Mouse (Mus musculus): ENCODE results near the gene Ssx2ip. TPM values are rescaled to one million over a fixed set of nuclear protein-coding genes. Genes with fewer than 3 reads are reported as not detected.

Gene Ssx2ip
- polyA plus RNA-seq, 1 experiment from 2014 or later = 22.4 TPM

DNA sequence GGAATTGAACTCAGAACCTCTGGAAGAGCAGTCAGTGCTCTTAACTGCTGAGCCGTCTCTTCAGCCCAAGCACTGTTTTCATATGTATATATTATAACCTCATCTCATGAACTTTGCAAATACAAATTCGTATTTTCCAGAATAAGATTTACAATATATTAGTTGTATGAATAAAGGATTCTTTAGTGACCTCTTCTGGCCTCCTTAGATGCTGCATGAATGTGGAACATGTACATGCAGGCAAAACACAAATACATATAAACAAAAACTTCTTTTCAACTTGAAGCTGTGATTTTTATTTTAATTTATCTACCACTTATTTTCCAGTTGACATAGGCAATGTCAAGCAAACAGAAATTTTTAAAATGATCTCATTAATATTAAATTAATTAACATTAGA lies 77.6 kb downstream of the Ssx2ip start:
- no peaks in the 10 kb centered on the region for H3K36me3 ChIP-seq (replicated peaks; ENCODE audit: insufficient read depth, low read length)
- H3K4me3 ChIP-seq (ENCODE audit: low read depth, low read length) = no peak overlapping the region
- no peaks in the 10 kb centered on the region for H3K9me3 ChIP-seq (ENCODE audit: low read length)
- no peak overlapping the region for H3K9ac ChIP-seq (replicated peaks)
- H3K27ac ChIP-seq (ENCODE audit: low read depth) = no peak overlapping the region
- no peak for TF ChIP-seq EP300 (IDR thresholded peaks at IDR 0.05; ENCODE audit: low read depth)
- TF ChIP-seq CTCF (IDR thresholded peaks at IDR 0.05; ENCODE audit: low read depth) = no peak
- H3K27me3 ChIP-seq (ENCODE audit: insufficient read depth, low read length) = no peaks in the 10 kb centered on the region
- no peak overlapping the region for H3K4me2 ChIP-seq (ENCODE audit: low read depth, low read length)
- ATAC-seq = no peak
- H3K4me1 ChIP-seq (ENCODE audit: insufficient read depth) = no peaks in the 10 kb centered on the region
- 65% methylated on average over 2 of the region's 2 CpGs for WGBS (ENCODE audit: insufficient replicate concordance)
- DNase-seq = no peak

DNA sequence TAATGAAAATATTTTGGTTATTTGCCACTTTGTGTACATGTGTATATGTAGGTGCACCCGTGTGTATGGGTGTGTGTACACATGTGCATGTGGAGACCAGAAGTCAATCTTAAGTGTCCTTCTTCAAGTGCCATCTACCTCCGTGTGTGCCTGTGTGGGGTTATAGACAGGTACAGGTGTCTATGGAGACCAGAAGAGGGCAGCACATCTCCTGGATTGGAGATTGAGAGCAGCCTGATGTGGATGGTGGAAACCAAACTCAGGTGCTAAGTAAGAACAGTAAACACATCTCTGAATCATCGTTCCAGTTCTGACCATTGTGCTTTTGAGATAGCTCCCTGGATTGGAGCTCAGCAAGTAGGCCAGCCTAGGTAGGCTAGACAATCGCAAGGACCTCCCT lies 82.0 kb downstream of the Ssx2ip start:
- Histone ChIP-seq H3K4me2 (ENCODE audit: low read depth, low read length) (no peak overlapping the region), H3K36me3 (replicated peaks; ENCODE audit: insufficient read depth, low read length) (no peaks in the 10 kb centered on the region), H3K4me1 (ENCODE audit: insufficient read depth) (no peaks in the 10 kb centered on the region), H3K9ac (replicated peaks) (no peak overlapping the region), H3K27me3 (ENCODE audit: insufficient read depth, low read length) (no peaks in the 10 kb centered on the region), H3K27ac (ENCODE audit: low read depth) (no peak overlapping the region), H3K4me3 (ENCODE audit: low read depth, low read length) (no peak overlapping the region), H3K9me3 (ENCODE audit: low read length) (no peaks in the 10 kb centered on the region)
- DNase-seq (no peak), ATAC-seq (no peak)
- 83% methylated on average over 4 of the region's 4 CpGs for WGBS (ENCODE audit: insufficient replicate concordance)
- TF ChIP-seq EP300 (IDR thresholded peaks at IDR 0.05; ENCODE audit: low read depth) (no peak), CTCF (IDR thresholded peaks at IDR 0.05; ENCODE audit: low read depth) (peak; percentile 45)

Small RNA genes lying within 50 kb of the gene (microRNA-seq; reads per million reads assigned to microRNA genes)
- gene Gm22901 = not detected

Other genes starting within 250 kb of the Ssx2ip start
- gene Lpar3, start 183.7 kb upstream of the Ssx2ip start, polyA plus RNA-seq (2015; fragmentation: Nextera tagmentation; extraction: Ambion mirVana) = not detected in 2 replicates
- gene Ctbs, start 45.2 kb downstream of the Ssx2ip start, polyA plus RNA-seq (2015; fragmentation: Nextera tagmentation; extraction: Ambion mirVana) = 8.3 and 9.9 TPM in 2 replicates
- gene Spata1, start 95.1 kb downstream of the Ssx2ip start, polyA plus RNA-seq (2015; fragmentation: Nextera tagmentation; extraction: Ambion mirVana) = 0.62 and 1.5 TPM in 2 replicates
- gene Gng5, start 95.2 kb downstream of the Ssx2ip start, polyA plus RNA-seq (2015; fragmentation: Nextera tagmentation; extraction: Ambion mirVana) = 764 and 778 TPM in 2 replicates
- gene Rpf1, start 116.8 kb downstream of the Ssx2ip start, polyA plus RNA-seq (2015; fragmentation: Nextera tagmentation; extraction: Ambion mirVana) = 24.0 and 24.6 TPM in 2 replicates
- gene Uox, start 165.8 kb downstream of the Ssx2ip start, polyA plus RNA-seq (2015; fragmentation: Nextera tagmentation; extraction: Ambion mirVana) = 213 and 245 TPM in 2 replicates
- 3.9 and 4.0 TPM in 2 replicates for gene Dnase2b, start 211.0 kb downstream of the Ssx2ip start, polyA plus RNA-seq (2015; fragmentation: Nextera tagmentation; extraction: Ambion mirVana)
- not detected in 2 replicates for gene 4930503B20Rik, start 246.7 kb downstream of the Ssx2ip start, polyA plus RNA-seq (2015; fragmentation: Nextera tagmentation; extraction: Ambion mirVana)

All from liver, postnatal 0 days (tissue).